Mouse (Mus musculus) kidney, postnatal 36 days (tissue): ENCODE measurements around the gene Gpr137.
"Not testable (repeated sequence)": the region's sequence is repeated elsewhere in the genome, so short reads cannot be mapped to it uniquely, and the experiment has no call there.

Source experiments
- DNase-seq, 2 experiments: peaks; one replicate each; pipeline ENCODE4 v3.0.0; 2021 to 2022; ENCODE audit warnings: mixed read lengths in 2 of 2

Gene Gpr137

DNA sequence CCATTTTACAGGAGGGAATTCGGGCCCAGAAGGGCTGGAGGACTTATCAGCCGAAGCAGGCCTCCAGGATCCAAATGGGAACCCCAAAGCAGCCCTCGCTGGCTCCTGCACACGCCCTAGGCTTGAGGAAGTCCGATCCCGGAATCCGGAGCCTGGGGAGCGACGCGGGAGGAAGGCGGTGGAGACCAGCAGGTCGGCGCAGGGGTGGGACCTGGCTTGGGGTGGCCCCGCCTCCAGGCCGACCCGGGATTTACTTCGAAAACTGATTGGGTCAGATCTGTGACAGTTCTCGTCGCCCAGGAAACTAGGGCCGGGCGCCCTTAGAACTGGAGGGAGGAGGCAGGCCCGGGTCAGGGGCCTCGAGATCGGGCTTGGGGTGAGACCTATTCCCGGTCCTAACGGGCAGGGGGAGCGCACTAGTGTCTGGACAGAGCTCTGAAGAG lies at the start of gene Gpr137:
Gpr137 (minus strand) TSS at position 232 of the 443 bp plus-strand sequence.
- peak; percentile 98 to 99 for DNase-seq

DNA sequence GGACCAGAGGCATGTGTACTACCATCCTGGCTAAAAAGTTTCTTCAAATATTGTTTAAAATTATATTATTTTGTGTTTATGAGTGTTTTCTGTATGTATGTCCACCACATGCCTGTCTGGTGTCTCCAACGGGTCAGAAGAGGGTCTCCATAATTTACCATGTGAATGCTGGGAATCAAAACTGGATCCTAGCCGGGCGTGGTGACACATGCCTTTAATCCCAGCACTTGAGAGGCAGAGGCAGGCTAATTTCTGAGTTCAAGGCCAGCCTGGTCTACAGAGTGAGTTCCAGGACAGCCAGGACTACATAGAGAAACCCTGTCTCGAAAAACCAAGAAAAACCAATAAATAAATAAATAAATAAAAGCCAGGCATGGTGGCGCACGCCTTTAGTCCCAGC lies 48.9 kb upstream of the Gpr137 start:
- DNase-seq: not testable (repeated sequence)

DNA sequence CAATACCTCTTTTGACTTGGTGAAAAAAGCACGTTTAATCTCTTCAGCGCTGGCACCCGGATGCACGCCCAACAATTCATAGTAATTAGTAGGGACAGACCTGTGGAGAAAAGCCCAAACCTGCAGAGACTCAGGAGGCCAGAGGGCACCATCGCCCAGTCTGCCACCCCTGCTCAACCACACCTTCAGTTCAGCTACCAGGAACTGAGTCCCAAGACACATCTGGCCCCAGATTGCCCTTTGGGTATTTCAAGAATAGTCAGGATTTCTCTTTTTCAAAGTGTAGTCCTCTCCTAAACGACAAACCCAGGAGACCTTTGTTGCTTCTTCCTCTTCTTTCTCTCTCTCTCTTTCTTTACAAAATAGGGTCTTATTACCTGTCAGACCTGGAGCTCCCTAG lies 48.4 kb upstream of the Gpr137 start:
- DNase-seq: no peak

DNA sequence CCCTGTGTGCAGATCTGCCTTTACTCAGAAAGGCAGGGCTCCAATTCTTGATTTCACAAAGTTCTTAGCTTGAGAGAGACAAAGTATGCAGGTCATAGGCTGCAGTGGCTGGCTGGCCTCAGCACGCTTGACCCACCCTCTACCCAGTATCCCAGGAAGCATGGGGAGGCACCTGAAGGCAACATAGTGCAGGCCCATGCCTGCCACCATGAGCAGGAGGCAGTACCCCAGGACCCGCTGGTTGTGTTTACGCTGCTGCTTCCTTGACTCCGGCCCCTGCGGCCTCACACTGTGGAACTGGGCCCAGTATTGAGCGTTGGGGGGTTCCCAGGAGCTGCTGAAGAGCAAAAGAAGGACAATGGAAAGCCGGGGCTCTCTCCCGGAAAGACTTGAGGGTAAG lies 47.0 kb upstream of the Gpr137 start:
- DNase-seq: no peak

DNA sequence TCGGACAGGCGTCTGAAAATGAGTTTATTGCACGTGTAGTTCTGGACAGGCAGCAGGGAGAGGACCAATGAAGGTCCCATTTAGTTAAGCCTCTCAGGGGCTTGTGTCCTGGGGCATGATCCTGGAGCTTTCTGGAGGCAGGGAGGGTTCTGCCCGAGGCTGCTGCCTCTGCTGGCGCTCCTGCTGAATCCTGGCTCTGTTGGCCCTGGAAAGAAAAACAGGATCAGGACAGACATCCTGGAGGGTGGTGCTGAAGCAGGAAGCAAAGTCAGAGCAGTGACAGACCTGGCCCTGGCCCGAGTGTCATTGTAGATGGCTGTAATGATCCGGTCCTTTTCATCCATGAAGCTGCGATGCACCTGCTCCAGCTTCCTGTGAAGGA lies 45.6 kb upstream of the Gpr137 start:
- DNase-seq: no peak

DNA sequence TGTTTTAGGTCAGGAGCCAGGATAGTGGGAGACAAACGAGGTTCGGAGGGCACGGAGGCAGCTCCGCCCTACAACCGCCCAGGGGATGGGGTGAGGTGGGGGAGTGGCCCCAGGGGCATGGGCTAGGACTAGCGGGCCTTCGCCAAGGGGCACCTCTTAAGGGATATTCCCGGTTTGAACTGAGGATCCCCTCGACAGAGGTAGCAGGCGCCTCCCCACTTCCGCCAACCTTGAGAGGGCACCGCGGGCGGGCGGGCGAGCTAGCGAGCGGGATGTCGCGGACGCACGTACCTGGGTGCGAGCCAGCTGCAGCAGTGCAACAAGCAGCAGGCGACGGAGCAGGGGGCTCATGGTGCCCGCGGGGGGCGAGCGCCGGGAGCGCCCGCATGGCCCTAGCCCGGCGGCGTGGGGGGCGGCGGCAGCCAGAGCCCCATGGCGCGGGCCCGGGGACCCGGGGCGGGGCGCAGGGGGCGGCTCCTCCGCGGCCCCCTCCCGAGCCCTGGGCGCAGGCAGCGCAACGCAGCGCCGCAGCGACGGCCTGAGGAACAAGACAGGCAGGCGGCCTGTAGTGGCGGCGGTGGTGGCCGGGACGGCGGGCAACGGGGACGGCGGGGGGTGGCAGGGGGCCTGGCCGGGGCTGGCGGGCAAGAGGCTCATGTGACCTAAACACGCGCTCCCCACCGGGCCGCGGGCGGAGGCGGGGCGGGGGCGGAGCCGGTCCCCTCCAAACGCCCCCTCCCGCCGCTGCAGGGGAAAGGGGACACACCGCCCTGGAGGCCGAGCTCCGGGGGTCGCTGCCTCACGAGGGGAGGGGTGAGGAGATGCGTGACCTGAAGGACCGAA lies 45.0 kb upstream of the Gpr137 start, which contains the start of gene Vegfb:
Vegfb (minus strand) TSS at position 591 of the 843 bp plus-strand sequence.
- peak; percentile 69 to 87 for DNase-seq

DNA sequence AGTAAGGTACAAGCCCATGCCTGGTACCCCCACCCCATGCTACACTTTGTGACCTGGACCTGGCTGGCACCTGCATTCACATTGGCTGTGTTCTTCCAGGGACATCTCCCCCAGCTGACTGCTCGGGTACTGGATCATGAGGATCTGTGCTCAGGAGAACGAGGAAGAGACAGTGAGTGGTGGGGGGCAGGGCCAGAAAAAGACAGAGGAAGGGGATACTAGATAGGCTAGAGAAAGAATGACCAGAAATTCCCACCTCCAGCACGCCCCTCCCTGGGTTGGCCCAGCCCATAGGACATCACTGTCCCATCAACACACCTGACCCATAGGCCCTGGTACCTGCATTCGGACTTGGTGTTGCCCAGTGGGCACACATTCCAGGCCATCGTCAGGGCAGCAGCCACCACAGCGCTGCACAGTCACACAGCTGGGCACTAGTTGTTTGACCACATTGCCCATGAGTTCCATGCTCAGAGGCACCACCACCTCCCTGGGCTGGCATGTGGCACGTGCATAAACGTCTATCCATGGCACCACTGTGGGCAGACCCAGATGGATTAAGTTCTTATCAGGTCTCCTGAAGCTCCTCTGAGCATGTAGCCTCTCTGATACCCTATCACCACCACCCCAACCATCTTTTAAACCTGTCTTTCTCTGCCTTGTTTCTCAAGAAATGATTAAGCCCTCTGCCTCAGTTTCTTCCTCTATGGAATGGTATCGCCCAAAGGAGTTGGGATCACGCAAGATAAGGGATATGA lies 43.9 kb upstream of the Gpr137 start:
- DNase-seq: no peak

DNA sequence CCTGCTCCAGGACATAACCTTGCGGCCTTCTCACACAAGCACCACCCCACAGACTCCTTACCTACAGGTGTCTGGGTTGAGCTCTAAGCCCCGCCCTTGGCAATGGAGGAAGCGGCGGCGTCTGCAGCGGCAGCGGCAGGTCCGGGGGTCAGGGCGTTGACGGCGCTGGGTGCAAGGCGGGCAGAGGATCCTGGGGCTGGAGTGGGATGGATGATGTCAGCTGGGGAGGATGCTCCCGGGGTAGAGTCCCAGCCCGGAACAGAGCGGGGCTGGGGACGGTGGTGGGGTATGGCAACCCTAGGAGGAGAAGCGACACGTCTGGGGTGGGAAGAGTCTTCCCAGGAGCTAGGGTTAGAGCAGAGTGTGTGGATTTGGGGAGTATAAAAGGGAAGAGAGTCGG lies 43.0 kb upstream of the Gpr137 start:
- DNase-seq: no peak

DNA sequence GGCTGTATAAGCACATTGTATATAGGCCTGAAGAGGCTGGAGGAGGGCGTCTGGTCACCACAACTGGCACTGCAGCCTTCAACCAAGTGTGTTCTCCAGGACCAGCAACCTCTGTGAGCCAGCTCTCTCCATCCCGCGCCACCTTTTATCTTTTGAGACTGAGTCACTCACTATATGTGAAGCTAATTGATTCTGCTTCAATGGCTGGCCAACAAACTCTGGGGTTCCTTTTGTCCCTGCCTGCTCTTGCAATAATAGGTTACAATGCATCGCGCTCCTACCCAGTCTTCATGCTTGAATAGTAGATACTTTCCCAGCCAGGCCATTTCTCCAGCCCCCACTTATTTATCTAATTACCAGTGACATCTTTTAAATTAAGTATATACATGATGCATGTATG lies 41.3 kb upstream of the Gpr137 start:
- DNase-seq: no peak

DNA sequence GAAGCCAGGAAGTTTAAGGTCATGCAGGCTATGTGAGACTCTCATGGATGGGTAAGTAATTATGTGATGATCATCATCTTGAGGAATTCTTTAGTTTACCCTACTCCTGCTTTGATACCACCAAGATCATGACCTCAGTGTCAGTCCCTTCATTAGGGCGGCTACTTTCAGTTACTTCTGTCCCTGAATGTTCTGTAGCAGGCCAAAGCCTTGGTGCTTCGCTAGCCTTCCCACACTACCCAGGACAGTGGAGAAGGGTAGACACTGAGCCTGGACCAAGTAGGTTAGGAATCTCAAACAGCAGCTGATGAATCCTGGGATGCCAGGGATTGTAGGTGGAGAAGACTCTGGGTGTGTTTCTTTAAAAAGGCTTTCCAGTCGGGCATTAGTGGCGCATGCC lies 39.2 kb upstream of the Gpr137 start:
- DNase-seq: no peak

DNA sequence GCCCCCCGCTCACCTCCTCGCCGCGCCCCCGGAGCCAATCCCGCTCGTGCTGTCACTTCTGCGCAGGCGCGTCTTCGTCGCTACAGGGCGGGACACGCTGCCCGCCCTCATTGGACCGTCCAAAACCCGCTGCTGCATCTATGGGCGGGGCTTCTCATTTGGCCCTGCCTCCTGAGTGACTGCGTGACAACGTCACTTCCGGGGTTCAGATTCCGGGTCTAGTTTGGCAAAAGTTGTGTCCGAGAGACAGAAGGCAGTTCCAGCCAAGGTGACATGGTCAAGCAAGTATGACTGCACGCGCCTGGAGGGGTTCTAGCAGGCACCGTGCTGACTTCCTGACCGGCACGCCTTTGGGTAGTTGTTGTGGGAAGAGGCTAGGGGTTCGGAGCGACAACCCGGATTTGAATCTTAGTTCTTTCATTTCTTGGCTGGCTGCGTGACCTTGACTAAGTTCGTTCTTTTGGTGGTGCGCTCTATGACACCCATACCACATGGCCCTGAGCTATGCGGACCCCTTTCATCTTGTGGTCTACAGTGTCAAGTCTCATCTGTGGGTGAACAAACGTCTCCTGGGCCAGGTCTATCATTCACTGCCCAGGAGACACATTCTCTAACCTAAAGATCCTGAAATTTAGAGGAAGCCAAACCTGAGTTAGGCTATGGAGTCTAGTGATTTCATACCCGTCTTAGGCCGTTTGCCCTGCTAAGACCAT lies 38.3 kb upstream of the Gpr137 start, which contains the start of gene Fkbp2:
Fkbp2 (minus strand) TSS at position 121 of the 713 bp plus-strand sequence.
- DNase-seq: peak; percentile 99

DNA sequence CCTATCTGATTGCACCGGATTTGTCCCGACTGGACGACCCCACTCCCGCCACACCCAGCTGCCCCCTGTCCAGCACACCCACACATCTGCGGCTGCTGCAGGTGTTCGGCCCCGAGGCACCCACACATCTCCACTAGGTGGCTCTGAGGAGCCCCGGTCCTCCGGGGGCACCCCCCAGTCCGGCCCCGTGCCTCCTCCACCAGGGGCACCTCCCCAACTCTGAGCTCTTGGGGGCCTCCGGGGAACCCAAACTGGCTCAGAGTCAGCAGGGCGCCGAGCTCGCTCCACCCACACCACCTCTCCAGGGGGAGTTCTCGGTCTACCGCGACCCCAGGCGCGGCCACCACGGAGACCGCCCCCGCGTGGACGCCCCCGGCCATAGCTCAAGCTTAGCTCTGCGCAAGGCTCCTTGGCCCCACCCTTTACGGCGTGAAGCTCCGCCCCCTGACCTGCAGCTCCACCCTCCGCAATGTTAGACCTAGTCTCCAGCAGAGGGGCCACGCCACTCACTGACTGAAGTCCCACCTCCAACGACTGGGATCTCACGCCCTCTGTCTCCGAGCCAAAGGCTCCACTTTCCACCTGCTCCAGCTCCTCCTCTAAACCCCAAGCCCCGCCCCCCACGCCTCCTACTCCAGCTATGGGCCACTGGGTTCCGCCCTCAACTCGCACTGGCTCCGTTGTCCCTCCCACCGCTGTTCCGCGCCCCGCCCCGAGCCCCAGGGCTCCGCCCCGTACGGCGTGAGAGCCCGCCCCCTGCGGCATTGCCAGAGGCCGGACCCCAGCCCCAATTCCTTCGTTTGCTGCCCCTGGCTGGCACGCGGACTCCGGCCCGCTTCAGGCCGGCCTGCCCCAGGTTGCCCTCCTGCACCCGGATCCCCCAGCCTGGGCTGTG lies 37.5 kb upstream of the Gpr137 start:
- peak; percentile 100 for DNase-seq

DNA sequence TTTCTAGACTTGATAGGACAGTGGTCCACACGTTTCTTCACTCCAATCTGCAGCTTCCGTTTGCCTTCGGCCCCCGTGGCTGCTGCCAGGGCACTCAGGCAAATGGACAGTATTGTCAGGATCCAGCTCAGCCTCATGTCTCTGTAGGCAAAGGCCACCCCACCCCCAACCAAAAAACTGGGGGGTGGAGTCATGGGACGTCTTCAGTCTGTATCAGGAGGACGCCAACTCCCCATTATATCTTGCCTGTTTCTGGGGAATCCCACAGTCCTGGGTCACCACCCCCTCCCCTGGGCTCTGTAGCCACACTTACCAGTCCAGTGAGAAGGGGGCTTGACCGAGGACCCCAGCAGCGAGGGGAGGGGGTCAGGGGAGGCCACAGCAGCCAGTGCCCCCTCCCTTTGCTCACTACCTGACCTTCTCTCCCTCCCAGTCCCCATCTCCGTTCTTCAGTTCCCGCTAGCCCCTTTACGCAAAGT lies 36.8 kb upstream of the Gpr137 start:
- DNase-seq: peak in 1 of 2 experiments; percentile 42

DNA sequence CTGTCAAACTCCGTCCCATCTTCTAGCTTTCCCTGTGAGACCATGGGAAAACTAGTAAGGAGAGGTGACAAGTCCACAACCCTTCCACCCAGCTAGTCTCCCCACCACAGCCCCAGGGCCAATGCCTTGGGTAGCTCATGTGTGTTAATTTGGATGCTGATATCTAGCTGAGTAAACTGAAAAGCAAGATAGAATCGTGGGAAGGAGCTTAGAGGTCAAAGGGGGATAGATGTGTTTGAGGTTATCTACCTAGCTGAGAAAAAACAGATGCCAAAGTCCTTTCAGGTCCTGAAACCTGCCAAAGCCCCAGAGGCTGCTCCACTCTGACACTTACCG lies 36.3 kb upstream of the Gpr137 start:
- no peak for DNase-seq

DNA sequence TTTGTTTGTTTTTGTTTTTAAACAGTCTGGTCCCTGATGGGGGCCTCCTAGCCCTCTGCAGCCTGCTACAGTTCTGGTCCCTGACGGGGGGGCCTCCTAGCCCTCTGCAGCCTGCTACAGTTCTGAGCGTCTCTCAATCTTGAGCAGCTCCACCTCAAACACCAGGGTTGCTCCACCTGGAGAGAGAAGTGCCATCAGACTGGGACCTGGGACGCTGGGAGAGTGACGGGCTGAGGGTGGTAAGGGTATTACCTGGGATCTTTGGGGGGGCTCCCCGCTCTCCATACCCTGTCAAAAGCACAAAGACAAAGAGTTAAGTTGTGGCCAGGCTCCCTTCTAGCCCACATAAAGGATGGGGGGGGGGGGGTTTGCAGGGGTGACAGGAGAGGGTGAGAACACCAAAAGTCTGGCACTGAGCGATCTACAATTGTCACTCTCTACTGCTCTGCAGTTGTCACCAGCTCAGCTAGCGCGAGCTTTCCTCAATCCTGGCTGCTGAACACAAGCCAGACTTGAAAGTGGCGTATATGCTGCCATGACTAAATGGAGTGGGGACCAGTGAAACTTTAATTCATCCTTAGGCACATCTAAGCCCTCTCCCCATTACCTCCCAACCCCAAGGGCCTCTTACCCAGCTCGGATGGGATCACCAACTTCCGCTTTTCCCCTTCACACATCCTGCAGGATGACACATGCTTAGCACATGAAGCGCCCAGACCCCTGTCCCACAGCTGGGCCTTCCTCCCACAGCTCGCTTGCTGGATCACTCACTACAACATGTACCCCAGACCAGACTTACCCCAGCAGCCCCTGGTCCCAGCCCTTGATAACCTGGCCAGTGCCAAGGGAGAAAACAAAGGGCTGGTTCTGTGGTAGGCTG lies 35.7 kb upstream of the Gpr137 start:
- DNase-seq: no peak

DNA sequence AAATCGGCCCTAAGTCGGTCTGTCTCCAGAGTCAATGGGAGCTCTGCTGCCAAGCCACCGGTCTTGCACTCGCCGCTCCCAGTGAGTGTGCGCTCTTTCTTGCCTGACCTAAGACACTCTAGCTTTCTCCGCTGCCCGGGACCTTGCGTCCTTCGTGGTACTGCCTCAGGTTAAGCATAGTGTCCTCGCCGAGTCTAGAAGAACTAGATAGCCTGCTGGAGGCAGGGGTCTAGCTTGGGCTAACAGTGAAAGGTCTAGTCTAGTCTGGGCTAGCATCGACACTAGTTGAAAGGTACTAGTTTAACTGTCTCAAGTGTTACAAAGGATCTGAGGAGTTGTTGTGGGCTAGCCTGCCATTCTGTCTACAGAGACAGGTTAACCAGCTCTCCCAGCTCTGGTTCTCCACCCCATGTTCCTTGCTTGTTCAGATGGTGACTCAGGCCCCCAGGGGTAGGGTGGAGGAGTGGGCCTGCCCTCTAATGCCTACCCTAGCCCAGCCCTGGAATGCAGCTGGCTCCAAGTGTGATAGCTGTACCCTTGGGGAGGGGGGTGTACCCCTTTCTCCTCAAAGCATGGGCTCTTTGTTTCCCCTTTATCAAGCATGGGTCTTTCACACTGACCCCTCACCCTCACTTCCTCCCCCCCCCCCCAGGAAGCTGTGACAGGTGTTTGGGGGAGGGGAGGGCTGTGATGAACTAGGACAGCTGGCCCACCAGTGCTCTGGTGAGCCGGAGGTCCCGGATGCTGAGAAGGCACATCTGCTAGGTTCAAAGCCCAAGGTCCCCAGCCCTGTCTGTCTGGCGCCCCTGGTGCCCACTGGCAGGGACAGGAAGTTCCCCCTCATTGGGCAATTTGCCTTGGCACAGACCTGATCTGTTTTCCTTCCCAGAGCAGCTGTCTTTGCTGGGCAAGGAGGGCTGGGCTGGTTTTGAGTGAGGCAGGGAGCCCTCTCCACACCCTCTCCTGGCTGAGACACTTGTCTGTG lies 33.5 kb upstream of the Gpr137 start, which contains the start of gene Plcb3:
Plcb3 (minus strand) TSS at position 934 of the 985 bp plus-strand sequence.
- peak; percentile 65 to 67 for DNase-seq

DNA sequence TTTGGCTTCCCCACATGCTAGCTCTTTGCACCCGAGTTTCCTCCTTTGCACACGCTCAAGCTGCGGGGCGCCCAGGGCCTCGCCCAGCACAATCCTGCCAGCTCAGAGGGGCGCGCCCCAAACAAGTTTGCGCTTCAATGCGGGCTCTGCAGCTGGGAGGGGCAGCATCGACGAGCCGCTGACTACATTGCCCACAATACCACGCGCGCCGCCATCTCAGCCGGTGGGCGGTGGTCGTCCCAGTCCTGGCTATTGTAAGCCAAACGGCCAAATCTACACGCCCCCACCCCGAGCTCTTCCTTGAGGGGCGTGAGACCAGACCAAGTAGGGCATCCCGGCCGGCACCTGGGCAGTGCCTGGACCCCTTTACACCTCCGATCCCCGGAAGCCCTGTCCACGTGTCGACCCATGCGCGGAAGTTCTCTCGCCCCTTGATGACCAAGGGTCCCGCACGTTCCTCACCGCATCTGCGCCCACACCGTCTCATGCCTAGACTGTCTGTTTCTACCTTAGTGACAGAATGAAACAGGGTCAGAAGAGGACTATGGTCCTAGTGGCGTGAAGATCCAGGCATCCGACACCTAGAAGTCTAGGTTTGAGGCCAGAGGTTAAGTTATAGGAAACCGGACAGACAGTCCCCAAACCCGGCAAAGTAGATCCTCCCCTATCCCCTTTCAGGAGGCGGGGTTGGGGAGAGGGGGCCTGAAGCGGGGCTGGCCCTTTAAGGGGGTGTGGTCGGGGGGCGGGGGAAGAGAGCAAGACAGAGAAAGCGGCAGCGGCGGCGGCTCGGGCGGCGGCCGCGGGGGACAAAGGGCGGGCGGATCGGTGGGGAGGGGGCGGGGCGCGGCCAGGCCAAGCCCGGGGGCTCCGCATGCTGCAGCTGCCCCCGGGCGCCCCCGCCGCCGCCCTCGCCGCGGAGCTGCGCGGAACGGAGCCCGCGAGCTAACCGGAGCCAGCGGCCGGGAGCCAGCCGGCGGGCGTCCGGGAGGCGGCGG lies 32.2 kb upstream of the Gpr137 start, which contains the start of gene Ppp1r14b:
Ppp1r14b (plus strand) TSS at position 758 of the 995 bp plus-strand sequence.
- peak; percentile 82 to 92 for DNase-seq

DNA sequence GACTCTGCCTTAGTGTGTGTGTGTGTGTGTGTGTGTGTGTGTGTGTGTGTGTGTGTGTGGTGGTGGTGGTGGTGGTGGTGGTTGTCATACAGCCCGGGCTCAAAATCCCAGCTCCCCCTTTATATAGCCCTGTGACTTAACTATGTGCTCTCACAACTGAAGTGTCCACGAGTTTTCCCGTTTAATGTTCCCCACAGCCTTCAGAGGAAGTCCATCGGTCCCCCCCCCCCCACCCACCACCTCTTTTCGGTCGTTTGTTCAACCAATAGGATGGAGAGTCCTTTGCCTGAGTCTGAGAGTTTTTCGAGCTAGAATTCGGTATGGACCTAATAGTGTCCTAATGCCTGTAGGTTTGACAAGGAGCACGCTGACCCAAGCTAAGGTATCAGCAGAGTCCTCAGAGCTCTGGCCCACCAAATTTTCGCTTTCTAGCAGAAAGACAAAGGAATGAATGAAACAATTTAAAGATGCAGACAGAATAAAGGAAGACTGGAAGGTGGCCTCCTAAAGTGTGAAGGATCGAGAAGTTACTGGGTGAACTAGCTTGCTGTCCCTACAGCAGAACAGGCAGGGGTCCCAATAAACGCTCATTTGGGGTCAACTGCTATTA lies 31.4 kb upstream of the Gpr137 start:
- DNase-seq: no peak
